Mouse (Mus musculus) effector memory CD4-positive, alpha-beta T cell, adult 5 months (primary cell): Measurements from ENCODE around the gene Ccdc159. TPM values are rescaled to one million over a fixed set of nuclear protein-coding genes. Genes with fewer than 3 reads are reported as not detected.

Source experiments
- polyA plus RNA-seq: library from polyadenylated mRNA; unstranded; fragments of 100-300 nt; shearing (Covaris generic); gene quantifications from one replicate; pipeline ENCODE4 v1.2.1, GENCODE M21; 2017

The Ccdc159 gene
- not detected for polyA plus RNA-seq

DNA sequence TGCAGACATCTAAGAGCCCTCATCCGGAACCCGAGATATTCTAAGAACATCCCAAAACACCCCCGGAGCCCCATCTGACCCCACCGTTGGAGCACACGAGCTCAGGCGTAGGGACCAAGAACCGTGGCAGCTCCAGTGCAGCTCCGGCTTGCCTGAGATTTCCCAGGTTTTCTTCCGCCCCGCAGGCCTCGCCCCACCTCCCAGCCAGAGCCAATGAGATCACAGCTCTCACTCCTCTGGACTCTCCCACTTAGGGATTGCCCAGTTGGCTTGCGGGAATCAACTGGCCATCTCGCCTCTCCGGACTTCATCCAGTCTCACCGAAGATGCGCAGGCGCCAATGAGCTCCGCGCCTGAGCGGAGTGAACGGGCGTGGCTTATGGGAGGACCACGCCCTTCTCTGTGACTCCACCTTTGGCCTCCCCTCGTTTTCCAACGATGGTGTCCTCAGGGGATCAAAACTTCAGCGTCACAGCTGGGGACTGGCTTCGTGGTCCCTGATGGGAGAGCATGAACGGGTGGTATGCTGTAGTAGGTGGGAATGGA, at the start of gene Ccdc159, which contains the start of gene Tmem205:
Gene Ccdc159 (plus strand): TSS at position 264 of the 546 bp plus-strand sequence.
Gene Tmem205 (minus strand): TSS at position 349 of the 546 bp plus-strand sequence.

GRCm38 (mm10) chr9:21918035-21918592, 9.2 kb upstream of the Ccdc159 start, which contains the start of gene Rab3d:
TSS of gene Rab3d (minus strand) at chr9:21918192.

GRCm38 (mm10) chr9:21936692-21937570, 9.7 kb downstream of the Ccdc159 start, which contains the start of gene Plppr2:
TSS of gene Plppr2 (plus strand) at chr9:21937033.

GRCm38 (mm10) chr9:21955570-21956281, 28.5 kb downstream of the Ccdc159 start, which contains the start of gene Swsap1:
TSS of gene Swsap1 (plus strand) at chr9:21955755.

GRCm38 (mm10) chr9:21963417-21963816, 36.1 kb downstream of the Ccdc159 start, which contains the start of gene Epor:
TSS of gene Epor (minus strand) at chr9:21963506.

Other genes starting within 250 kb of the Ccdc159 start
- 47.5 TPM for gene Ldlr, start 204.0 kb upstream of the Ccdc159 start, polyA plus RNA-seq
- 1.4 TPM for gene Spc24, start 167.2 kb upstream of the Ccdc159 start, polyA plus RNA-seq
- not detected for gene Kank2, start 128.7 kb upstream of the Ccdc159 start, polyA plus RNA-seq
- not detected for gene Angptl8, start 92.0 kb upstream of the Ccdc159 start, polyA plus RNA-seq
- 9.7 TPM for gene Dock6, start 74.8 kb upstream of the Ccdc159 start, polyA plus RNA-seq
- 8.0 TPM for gene Rab3d, start 9.3 kb upstream of the Ccdc159 start, polyA plus RNA-seq
- 0.90 TPM for gene Tmem205, start 85 bp downstream of the Ccdc159 start, polyA plus RNA-seq
- gene Plppr2, start 9.6 kb downstream of the Ccdc159 start, polyA plus RNA-seq: 1.9 TPM
- gene Swsap1, start 28.3 kb downstream of the Ccdc159 start, polyA plus RNA-seq: 4.7 TPM
- not detected for gene Epor, start 36.0 kb downstream of the Ccdc159 start, polyA plus RNA-seq
- gene Rgl3, start 62.0 kb downstream of the Ccdc159 start, polyA plus RNA-seq: not detected
- not detected for gene Ccdc151, start 75.2 kb downstream of the Ccdc159 start, polyA plus RNA-seq
- gene Prkcsh, start 75.3 kb downstream of the Ccdc159 start, polyA plus RNA-seq: 60.3 TPM
- 0.12 TPM for gene Elavl3, start 124.6 kb downstream of the Ccdc159 start, polyA plus RNA-seq
- not detected for gene Gm49318, start 143.8 kb downstream of the Ccdc159 start, polyA plus RNA-seq
- gene Zfp653, start 143.9 kb downstream of the Ccdc159 start, polyA plus RNA-seq: 24.9 TPM
- gene Ecsit, start 158.0 kb downstream of the Ccdc159 start, polyA plus RNA-seq: 26.0 TPM
- not detected for gene Cnn1, start 171.7 kb downstream of the Ccdc159 start, polyA plus RNA-seq
- gene Elof1, start 189.7 kb downstream of the Ccdc159 start, polyA plus RNA-seq: 26.1 TPM
- 159 TPM for gene Acp5, start 208.2 kb downstream of the Ccdc159 start, polyA plus RNA-seq
- 10.1 TPM for gene Pigyl, start 229.4 kb downstream of the Ccdc159 start, polyA plus RNA-seq